Mouse (Mus musculus) megakaryocyte, embryonic 14.5 days (primary cell): ENCODE data around the gene Prrg2.

Experiments
- FLI1 ChIP-seq: IDR thresholded peaks from 2 replicates; pipeline ENCODE4 v1.6.1; 2012; ENCODE audit warnings: low read length, inconsistent platforms, mixed read lengths
- GATA1 ChIP-seq: IDR thresholded peaks from 3 replicates; pipeline ENCODE4 v1.6.1; 2012; ENCODE audit warnings: mixed read lengths, low read length, inconsistent platforms, borderline replicate concordance

- TF ChIP-seq GATA1 (no peak), FLI1 (no peak)
Observed at GRCm38 (mm10) chr7:45048923-45049657, 13.4 kb downstream of the Prrg2 start.
